Mouse (Mus musculus) cerebellum, adult 9-10 months (tissue): ENCODE data around the gene Pakap.

ENCODE experiments used
- DNase-seq: peaks from one replicate; pipeline ENCODE4 v3.0.0; 2022

The Pakap gene

DNA sequence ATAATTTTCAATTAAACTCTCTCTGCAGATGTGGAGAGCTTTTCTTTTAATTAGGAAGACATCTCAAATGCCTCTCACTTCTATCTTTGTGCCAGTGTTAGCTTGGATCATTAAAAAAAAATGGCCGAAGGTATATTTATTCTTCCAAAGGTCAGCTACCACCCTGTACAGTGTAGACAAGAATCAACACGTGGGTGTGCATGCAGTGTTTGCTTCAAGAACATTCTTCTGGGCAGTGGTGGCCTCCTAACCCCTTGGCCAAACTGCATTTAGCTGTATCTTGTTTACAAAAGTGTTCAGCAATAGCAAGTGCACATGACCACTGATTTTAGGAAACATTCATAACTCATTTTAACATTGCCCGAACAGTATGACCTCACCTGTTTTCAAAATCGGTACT, 241.5 kb downstream of the Pakap start:
- no peak for DNase-seq

DNA sequence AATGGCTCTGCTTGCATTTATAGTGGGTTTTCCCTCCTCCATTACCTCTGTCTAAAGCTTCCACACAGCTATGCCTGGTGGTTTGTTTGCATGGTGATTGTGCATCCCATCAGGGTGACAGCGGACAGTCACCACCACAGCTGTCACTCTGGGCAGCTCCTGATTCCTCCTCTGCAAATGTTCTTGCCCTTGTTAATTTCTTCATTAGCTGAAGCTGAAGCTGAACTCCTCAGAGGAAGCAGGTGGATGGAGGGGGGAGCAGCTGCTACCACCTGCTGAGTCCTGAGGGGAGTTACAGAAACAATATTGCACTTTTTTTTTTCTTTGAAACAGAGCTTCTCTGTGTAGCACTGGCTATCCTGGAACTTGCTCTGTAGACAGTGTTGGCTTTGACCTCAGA, 244.1 kb downstream of the Pakap start:
- no peak for DNase-seq

DNA sequence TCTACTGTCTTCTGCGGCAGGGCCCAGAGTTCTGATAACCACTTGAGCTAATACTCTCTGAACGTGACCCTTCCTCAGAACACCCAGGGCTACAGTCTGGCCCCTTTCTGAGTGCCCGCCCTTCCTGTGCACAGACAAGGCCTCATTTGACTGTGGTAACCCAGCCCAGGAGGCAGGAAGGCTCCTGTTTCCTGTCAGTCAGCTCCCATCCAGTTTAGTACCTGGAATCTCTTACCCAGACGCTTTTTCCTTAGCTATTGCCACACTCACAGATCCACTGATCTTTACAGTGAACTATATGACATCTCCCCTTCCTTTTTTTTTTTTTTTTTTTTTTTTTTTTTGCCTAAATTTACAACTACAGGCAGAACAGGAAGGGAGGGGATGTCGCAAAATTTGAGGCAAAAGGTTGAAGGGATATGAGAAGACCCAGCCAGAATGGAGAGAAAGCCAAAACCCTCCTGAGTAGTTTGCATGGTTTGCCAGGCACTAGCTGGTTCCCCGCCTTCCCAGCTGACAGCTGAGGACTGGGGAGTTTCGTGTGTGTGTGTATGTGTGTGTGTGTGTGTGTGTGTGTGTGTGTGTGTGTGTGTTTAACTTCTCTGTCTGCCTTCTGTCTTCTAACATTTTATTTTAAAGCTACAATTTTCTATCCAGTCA, 245.1 kb downstream of the Pakap start:
- DNase-seq = no peak

DNA sequence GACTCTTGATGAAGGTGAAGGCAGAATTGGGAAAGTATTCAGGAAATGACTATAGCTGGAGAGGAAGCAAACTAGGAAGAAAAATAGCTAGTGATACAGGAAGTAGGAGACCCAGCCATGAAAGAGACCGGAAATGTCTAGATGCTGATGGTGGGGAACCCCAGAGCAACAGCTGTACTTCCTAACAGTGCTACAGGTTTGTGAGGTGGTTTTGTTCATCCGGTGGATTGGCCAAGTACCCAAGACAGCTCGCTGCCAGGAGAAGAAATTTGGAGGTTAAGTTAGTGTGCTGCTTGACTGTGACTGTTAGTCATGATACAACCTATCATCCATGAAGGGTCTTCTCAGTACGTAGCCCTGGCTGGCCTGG, 245.6 kb downstream of the Pakap start:
- no peak for DNase-seq

DNA sequence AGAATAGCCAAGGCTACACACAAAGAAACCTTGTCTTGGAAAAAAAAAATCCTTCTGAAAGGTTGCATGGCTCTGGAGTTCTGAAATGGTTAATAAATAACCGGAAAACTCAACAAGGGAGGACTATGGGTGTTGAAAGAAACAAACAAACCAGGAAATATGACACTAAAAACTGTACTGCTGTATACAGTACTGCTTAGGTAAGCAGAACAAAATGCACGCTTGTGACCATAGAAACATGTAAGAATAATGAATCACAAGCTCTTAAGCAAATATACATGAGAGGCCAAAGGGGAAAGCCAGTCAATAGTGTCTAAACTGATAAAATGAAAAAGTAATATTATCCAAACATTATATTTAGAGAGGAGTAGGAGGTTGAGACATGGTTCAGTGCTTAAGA, 247.4 kb downstream of the Pakap start:
- no peak for DNase-seq

DNA sequence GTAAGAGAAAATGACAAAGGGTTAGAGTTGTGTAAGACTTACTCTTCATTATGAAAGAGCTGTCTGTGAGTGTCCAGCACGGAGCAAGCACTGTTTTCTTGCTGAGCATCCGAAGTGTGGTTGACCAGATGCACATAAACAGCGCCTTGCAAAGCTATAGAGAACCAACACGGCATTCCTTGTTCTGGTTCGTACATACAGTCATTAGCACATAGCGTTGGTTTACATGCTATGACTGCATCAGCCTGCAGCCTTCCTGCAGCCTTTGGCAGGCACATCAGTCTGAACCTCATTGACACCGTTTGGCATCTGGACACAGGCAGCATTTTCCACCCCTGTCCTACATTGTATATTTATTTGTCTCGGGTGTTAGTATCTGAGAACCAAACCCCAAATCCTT, 248.2 kb downstream of the Pakap start:
- no peak for DNase-seq

DNA sequence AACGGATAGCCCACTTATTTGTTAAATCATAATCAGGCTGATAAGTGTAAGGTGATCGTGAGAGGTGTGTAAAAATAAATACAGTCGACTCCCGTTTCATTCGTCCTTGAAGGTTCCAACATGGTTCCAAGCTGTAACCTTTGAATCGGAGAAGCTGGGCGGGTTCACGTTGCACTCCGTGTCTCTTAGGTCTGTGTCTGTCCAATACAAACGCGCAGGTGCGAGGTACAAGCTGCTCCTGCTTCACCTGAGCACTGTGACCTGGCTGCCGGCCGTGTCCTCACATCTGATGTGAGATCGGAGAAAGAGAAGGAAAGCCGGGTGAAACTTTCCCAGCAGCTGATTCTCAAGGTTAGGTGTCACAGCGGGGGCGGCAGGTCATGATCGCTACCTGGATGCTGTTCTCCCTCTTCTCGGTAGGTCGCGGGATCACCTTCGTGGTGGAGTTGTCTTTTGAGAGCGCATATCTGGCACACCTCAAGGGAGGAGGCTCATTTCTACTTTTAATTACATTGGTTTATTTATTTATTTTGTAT, 252.9 kb downstream of the Pakap start:
- DNase-seq = no peak

DNA sequence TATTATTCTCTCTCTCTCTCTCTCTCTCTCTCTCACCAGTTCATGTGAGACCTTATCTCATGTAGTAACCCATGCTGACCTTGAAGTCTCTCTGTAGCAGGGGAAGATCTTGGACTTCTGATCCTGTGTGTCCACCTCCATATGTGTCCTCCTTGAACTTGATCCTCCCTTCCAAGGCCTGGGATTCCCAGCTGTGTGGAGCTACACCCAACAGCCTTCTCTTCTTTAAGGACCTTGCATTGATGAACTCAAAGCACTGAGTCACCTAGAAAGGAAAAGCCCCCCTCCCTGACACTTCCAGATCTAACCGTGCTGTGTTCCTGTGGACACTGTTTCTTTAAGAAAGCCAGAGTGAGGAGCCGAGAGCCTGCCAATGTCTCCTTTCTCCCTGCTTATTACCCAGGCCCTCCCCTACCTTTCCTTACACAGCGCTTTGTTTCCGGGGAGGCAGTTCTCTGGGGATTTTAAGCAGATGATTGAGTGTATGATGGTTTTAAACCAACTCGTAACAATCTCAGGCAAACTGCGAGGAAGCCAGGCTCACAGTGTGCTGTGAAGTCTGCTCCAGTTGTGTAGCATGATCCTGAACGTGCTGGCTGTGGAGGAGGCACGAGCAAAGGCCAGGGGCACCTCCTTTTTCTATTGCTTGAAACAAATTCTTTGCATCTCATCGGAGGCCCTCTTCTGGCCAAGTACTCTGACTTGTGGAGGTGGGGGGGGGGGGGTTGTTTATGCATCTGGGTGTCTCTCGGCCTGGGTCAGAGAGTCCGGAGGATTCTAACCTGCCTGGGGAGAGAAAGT, 253.8 kb downstream of the Pakap start:
- DNase-seq = no peak

DNA sequence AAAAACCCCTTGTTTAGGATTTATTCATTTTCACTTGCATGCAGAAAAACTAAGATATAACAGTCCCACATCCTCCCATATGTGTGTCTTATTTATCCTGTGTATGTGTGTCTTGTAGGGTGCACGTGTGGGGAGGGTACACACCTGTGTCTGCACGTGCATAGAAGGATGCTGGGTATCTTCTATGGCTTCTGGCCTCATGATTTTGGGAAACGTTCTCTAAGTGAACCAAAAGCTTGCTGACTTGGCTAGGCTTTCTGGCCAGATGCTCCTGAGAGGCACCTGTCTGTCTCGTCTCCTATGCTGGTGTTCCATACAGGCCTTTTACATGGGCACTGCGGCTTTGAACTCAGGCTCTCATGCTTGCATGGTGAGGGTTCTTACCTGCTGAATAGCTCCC, 254.7 kb downstream of the Pakap start:
- DNase-seq = no peak

DNA sequence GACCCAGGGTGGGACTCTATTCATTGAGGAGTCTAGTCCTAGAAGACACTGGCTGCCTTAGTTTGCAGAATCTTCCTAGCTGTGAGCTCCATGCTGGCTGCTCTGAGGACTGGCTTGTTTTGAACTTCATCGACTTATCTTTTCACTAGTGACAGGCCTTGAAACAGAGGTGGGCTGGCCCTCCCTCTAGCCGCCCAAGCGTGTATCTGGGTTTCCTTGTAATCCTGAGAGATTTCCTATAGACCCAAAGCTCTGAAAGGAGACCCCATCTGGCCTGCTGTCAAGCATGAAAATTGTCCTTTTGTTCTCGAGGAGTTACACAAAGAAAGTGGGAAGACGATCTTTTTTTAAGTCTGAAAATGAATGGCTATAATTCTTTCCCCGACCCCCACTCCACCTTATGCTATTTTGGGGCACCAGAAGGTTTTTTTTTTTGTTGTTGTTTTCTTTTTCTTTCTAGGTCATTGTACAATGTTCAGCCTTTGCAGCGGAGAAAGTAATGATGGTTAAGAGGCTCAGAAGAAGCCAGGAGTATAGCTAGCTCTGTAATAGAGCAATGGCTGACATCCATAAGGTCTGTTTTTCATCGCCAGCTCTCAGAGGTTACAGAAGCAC, 256.8 kb downstream of the Pakap start:
- DNase-seq = no peak

DNA sequence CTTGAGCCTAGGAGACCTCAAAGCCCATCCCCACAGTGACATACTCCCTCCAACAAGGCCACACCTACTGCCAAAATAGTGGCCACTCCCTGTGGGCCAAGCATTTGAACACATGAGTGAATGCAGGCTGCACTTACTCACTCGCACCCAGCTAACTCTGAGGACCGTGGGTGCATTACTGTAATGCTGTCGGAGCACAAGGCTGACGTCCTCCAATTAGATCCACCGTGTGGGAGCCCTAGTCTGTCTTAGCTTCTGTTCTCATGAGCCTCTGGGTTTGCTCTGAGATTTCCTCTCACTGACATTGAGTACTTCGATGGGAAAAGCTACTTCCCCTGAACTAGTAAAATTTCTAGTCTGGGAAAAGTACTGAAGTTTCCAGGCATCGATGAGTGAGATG, 258.3 kb downstream of the Pakap start:
- no peak for DNase-seq

DNA sequence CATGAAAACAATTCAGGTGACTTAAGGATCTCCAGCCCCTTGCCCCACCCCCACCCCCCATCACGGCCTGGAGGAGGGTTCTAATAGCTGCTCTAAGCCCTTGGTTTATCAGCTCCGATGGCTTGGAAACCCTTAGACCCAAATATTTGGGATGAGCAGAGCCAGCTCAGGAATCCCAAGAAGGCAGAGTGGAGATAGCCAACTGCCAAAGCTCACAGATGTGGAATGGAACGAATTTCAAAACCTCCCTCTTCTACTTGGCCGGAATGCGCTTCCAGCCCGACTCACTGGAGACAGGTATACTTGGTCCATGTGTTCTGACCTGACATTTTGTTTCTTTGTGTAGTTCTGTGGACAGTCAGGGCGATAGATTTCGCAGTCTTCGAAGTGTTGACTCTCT, 261.2 kb downstream of the Pakap start:
- DNase-seq = no peak

DNA sequence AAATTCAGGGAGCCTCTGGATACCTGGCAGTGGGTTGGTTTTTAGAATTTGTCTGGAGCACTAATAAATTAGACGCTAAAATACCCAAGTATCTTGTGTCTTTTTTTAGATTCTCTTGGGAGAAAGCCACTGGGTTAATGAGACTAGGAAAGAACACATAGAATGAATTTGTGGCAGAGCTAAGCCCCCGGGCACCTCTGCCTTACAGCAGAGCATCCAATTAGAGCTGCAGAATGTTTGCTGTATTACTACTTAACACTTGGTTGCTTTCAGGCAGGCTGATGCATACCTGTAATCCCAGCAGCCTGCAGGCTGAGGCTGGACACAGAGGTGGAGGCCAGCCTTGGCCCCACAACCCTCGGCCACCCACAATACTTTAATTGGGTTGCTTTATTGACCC, 261.8 kb downstream of the Pakap start:
- DNase-seq = no peak

DNA sequence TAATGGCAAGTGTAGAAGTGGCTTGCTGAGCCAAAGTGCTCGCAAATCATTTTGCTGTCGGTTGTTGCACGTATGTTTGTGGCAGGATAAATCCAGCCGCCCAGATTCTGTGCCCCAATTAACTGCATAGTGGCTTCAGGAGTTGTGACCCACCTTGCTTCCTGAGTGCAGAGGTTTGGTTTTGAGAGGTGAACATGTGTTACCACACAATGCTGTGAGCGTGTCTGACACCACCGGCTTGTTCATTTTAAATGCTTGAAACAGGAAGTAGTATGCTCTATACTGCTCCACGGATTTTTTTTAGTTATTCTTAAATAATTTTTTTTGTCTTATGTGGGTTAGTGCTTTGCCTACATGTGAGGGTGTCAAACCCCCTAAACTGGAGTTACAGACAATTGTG, 264.3 kb downstream of the Pakap start:
- DNase-seq = no peak

DNA sequence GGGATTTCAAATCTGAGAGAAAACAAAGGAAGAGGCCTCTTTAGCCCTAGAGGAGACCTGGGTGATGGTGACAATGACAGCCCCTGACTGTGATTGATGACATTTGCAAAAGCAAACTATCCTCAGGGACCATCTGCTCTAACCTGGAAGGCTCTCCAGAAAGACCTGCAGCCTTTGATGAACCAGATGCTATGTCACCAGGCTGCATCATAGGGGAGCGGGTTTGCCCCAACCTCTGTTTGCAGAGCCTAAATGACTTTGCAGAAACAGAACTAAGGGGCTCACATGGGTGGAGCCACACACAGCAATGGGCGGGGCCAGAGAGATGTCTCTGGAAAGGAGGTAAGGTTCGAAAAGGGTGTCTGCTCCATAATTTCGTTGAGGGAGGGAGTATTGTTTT, 265.1 kb downstream of the Pakap start:
- DNase-seq = no peak

DNA sequence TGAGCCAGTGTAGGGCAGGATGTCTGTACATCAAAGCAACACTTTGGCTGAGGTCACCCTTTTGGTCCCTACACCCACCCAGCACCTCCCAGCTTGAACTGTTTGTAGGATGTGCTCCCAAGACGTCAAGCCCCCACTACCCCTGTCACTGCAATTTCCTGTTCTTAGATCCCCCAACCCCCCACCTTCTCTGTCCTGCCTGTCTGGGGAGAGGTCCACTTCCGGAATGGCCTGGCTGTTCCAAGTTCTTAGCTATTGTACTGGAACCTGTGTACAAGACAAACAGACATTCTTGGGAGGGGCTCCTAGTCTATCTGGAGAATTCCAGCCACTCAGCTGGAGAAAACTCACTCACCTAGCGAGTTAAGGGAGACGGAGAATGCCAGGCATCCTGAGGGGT, 266.2 kb downstream of the Pakap start:
- no peak for DNase-seq

DNA sequence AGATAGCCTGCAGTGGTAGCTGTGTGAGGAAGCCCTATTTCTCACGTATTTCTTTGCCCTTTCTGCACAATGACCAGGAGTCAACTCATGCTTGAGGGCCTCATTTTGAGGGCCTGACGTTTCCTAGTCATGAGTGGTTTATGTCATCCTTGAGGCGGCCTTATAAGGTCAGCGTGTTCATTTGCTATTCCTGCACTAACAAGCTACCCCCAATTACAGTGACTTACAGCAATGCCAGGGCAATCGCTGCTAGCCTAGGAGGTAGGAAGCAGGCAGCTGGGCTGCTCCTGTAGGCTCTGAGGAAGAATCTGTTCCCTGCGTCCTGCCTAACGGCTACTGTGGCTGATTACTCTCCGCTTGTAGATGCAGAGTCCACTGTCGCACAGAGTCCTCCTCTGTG, 269.1 kb downstream of the Pakap start:
- DNase-seq = no peak

DNA sequence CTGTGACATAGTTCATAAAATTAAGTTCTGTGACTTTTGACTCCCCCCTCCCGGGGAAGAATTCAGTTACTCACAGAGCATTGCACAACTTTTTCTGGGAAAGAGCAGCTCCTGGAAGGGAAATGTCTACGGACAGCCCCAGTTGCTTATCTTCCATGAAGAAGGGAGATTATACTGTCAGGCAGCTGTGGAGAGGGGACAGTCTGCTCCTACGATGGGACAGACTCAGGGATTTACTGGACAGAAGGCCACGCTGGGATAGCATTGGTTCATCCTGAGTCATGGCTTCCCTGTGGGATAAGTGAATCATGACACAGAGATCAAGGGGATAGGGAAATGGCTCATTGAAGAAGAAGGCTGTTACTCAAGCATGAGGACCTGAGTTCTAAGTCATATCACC, 271.4 kb downstream of the Pakap start:
- DNase-seq = no peak

DNA sequence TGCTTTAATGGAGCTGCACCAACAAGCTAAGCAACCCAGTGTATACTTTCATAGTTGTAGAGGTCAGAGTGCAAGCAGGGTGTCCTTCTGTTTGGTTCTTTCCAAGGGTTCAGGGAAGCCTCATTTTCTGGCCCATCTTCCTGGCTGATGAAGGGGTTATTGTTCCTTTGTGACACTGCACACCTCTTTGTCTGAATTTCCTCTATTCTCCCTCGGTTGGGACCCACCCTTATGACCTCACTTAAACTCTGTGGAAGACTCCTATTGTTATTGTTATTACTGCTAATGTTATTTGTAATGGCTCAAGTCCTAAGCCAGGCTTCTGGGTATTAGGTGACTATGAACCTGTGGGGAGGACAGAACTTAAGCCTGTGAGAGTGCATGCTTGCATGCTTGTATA, 273.9 kb downstream of the Pakap start:
- DNase-seq = no peak

DNA sequence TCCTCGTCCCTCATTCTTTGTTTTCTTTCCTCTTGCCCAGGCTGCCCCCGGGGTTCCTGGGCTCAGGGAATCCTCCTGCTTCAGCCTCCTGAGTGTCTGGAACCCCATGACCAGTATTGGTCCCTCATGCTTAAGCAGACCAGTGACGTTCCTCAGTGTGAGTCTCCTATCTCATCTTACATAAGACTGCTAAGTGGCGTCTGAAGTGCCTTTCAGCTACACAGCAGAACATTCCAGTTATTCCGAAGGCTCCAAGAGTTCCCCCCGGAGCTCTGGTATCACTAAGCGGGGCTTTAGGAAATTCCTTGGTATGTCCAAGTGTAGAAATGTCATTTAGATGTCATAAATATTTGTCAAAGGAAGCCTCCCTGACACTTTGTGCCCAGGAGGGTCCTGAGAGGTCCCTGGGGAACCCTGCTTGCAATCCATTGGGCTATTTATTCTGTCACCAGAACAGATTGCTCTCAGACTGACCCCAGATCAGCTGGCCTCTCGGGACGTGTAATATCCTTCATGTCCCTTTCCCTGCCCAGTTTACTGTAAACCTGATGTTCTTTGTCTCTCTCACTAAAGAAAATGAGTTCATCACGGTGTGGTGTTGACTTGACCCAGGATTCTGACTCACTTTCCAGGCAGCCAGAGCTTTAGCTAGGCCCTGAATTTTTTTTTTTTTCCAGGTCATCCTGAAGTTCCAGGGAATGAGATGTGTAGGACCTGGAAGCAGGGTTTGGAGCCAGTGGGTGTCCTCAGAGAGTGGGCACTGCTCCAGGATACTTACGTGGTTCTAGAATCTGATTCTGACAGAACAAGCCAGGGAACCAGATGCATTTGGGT, 274.7 kb downstream of the Pakap start:
- DNase-seq = no peak

DNA sequence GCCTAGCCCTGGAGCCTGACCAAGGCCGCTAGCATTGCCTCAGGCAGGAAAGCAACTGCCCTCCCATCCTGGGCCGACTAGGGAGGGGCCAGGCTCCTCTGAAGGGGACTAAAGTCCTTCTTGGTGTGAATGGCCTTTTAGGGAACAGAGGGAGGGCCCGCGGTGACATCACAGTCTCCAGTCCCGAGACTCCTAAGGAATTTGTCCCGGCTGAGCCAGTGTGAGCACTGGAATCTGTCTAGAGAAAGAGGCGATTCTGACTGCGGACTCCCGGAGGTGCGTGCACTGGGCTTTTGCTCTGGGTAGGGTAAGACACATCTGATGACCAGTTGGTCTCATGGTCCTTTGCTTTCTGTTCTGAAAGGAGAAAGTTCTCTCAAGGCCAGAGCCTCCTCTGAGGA, 277.1 kb downstream of the Pakap start:
- DNase-seq = no peak

DNA sequence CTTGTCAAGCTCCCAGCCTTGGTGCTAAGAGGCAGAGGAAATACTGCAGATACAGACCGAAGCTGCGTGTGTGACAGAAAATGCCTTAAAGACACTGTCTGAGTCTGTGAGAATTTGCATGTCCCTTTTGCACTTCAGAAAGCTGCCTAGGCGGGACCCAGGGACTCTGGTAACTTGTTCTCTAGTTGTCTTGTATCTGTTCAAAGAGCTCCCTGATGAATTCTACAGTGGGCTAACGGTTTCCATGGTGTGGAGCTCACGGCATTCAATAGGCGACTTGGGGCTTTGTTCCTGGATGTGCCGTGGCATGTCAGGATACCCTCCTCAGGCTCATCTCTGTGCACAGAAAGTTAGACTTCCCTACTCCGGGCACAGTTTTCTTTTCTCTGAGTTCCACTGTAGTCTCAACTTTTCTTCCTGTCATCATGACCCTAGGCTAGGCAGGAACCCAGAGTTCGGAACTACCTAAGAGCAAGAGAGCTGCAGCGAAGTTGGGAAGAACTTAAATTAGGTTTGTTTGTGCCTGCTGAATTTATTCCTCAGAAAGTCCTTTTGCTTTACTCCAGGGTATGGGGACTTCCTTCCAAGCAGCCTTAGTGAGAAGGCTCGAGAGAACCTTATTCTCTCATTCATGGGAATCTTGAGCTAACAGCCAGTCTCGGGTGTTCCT, 277.7 kb downstream of the Pakap start:
- DNase-seq = no peak
